22 mouse cellular contexts compared by ENCODE assay signal in genomic region chr4:123155840-123156239, GRCm38 (mm10). TPM values are rescaled to one million over a fixed set of nuclear protein-coding genes. Genes with fewer than 3 reads are reported as not detected.
"Had no signal": no experiment of that assay in that cellular context is flagged by ENCODE, and none has a peak within 500 bp of the region (broad histone marks: within the 10 kb centered on the region; RNA-seq: fewer than 3 reads in every experiment).

No protein-coding gene starts in this region.

- H3K27me3 ChIP-seq: liver, embryonic 15.5 days; lung, embryonic 15.5 days; neural tube, embryonic 13.5 days; neural tube, embryonic 15.5 days; stomach, embryonic 15.5 days had no signal

- ATAC-seq: liver, postnatal 0 days; lung, postnatal 0 days had no signal

- H3K27ac ChIP-seq: liver, embryonic 15.5 days; lung, embryonic 15.5 days; macrophage; midbrain, embryonic 10.5 days; midbrain, embryonic 12.5 days; neural tube, embryonic 13.5 days; neural tube, embryonic 15.5 days; stomach, embryonic 15.5 days; stomach, postnatal 0 days had no signal

- H3K4me2 ChIP-seq: liver, embryonic 15.5 days; lung, embryonic 15.5 days; midbrain, embryonic 12.5 days; neural tube, embryonic 13.5 days; neural tube, embryonic 15.5 days; stomach, embryonic 15.5 days had no signal

- H3K4me3 ChIP-seq: liver, embryonic 15.5 days; lung, embryonic 15.5 days; midbrain, embryonic 10.5 days; midbrain, embryonic 12.5 days; myocyte; neural tube, embryonic 13.5 days; neural tube, embryonic 15.5 days; stomach, embryonic 15.5 days had no signal

- H3K9ac ChIP-seq: liver, embryonic 15.5 days; liver, postnatal 0 days; lung, embryonic 15.5 days; midbrain, embryonic 12.5 days; neural tube, embryonic 13.5 days; neural tube, embryonic 15.5 days; stomach, embryonic 15.5 days had no signal

- H3K36me3 ChIP-seq: liver, embryonic 15.5 days; lung, embryonic 15.5 days; midbrain, embryonic 10.5 days; midbrain, embryonic 12.5 days; neural tube, embryonic 13.5 days; neural tube, embryonic 15.5 days; stomach, embryonic 15.5 days had no signal

- DNase-seq: liver, postnatal 0 days; lung, adult 2 months; lung, postnatal 14 days; lung, postnatal 36 days; midbrain, embryonic 14.5 days; right cerebral cortex, postnatal 14 days; thymus, adult 2 months; thymus, postnatal 36 days had no signal

- H3K9me3 ChIP-seq: liver, embryonic 15.5 days; lung, embryonic 15.5 days; midbrain, embryonic 10.5 days; midbrain, embryonic 12.5 days; neural tube, embryonic 13.5 days; neural tube, embryonic 15.5 days; stomach, embryonic 15.5 days had no signal

- H3K4me1 ChIP-seq: liver, embryonic 15.5 days; lung, embryonic 15.5 days; midbrain, embryonic 12.5 days; neural tube, embryonic 13.5 days; neural tube, embryonic 15.5 days; stomach, embryonic 15.5 days had no signal

RNA-seq across cellular contexts. Expression of gene Hpcal4, which starts 27.2 kb away (rescaled TPM):
- total RNA-seq: megakaryocyte-erythroid progenitor cell, adult 5-6 weeks had no signal
- polyA plus RNA-seq: liver, embryonic 15.5 days; liver, postnatal 0 days; macrophage; myocyte; spleen, adult 2 months had no signal

RNA-seq across cellular contexts. Expression of gene Oxct2b, which starts 39.8 kb away (rescaled TPM):
- total RNA-seq: megakaryocyte-erythroid progenitor cell, adult 5-6 weeks had no signal
- polyA plus RNA-seq: liver, embryonic 15.5 days; liver, postnatal 0 days; lung, adult 2 months; lung, embryonic 15.5 days; lung, postnatal 0 days; macrophage; midbrain, embryonic 12.5 days; myocyte; stomach, postnatal 0 days had no signal

RNA-seq across cellular contexts. Expression of gene Nt5c1a, which starts 45.5 kb away (rescaled TPM):
- total RNA-seq: megakaryocyte-erythroid progenitor cell, adult 5-6 weeks had no signal
- polyA plus RNA-seq: liver, embryonic 15.5 days; liver, postnatal 0 days; lung, embryonic 15.5 days; macrophage; midbrain, embryonic 10.5 days; midbrain, embryonic 12.5 days; midbrain, embryonic 14.5 days; myocyte; neural tube, embryonic 11.5 days; neural tube, embryonic 13.5 days; spleen, adult 2 months; stomach, embryonic 15.5 days; stomach, postnatal 0 days had no signal

RNA-seq across cellular contexts. Expression of gene Bmp8b, which starts 50.9 kb away (rescaled TPM):
- polyA plus RNA-seq: macrophage had no signal
